Mouse (Mus musculus) heart, embryonic 16.5 days (tissue): ENCODE results near the gene Abcc2. TPM values are rescaled to one million over a fixed set of nuclear protein-coding genes. Genes with fewer than 3 reads are reported as not detected.

Experiments used
- ATAC-seq: fragments of 200-750 bp; cut with Nextera tagmentation; replicated peaks from 2 replicates; pipeline ENCODE4 v1.8.0; 2017; ENCODE audit warnings: moderate number of reproducible peaks; ENCODE audit not compliant: insufficient read depth, low FRiP score; ENCODE audit errors: extremely low read depth
- H3K27ac ChIP-seq: fragments of 300-500 bp; sonication (generic); 2 replicates; pipeline ENCODE4 v1.5.1; 2014; ENCODE audit warnings: mild to moderate bottlenecking, low read length, control low read depth, moderate library complexity
- H3K27me3 ChIP-seq: fragments of 300-500 bp; sonication (generic); 2 replicates; pipeline ENCODE4 v1.6.1; 2014; ENCODE audit warnings: low read length, mixed read lengths; ENCODE audit not compliant: control insufficient read depth, insufficient read depth
- H3K36me3 ChIP-seq: fragments of 300-500 bp; sonication (generic); 2 replicates; pipeline ENCODE4 v1.6.1; 2014; ENCODE audit not compliant: control insufficient read depth, insufficient read depth
- H3K4me1 ChIP-seq: fragments of 300-500 bp; sonication (generic); 2 replicates; pipeline ENCODE4 v1.6.1; 2014; ENCODE audit warnings: low read length, mixed read lengths; ENCODE audit not compliant: control insufficient read depth, insufficient read depth
- H3K4me2 ChIP-seq: fragments of 300-500 bp; sonication (generic); 2 replicates; pipeline ENCODE4 v1.6.1; 2014; ENCODE audit warnings: low read depth, mild to moderate bottlenecking, control low read depth, low read length
- H3K4me3 ChIP-seq: fragments of 300-500 bp; sonication (generic); 2 replicates; pipeline ENCODE4 v1.5.1; 2014; ENCODE audit warnings: mild to moderate bottlenecking, control low read depth, low read length
- H3K9ac ChIP-seq: fragments of 300-500 bp; sonication (generic); 2 replicates; pipeline ENCODE4 v1.6.1; 2014; ENCODE audit warnings: low read length, control low read depth
- H3K9me3 ChIP-seq: fragments of 300-500 bp; sonication (generic); replicated peaks from 2 replicates; pipeline ENCODE4 v1.6.1; 2016; ENCODE audit warnings: low read length; ENCODE audit not compliant: control insufficient read depth
- WGBS: fragments of 180-500 bp; shearing (Covaris S2); extraction: QIAGEN DNeasy Blood & Tissue Kit; methylation state at CpG from one replicate; pipeline ENCODE4 v1.1.7; 2014; 5-methylcytosine and 5-hydroxymethylcytosine counted together
- polyA plus RNA-seq: library from polyadenylated mRNA; unstranded; fragments of >200 nt; fragmentation: Nextera tagmentation; extraction: Ambion mirVana; gene quantifications from 2 replicates; pipeline ENCODE4 v1.2.1, GENCODE M21; 2015

Abcc2 gene
- polyA plus RNA-seq, 1 experiment from 2014 or later = 0.11 TPM

DNA sequence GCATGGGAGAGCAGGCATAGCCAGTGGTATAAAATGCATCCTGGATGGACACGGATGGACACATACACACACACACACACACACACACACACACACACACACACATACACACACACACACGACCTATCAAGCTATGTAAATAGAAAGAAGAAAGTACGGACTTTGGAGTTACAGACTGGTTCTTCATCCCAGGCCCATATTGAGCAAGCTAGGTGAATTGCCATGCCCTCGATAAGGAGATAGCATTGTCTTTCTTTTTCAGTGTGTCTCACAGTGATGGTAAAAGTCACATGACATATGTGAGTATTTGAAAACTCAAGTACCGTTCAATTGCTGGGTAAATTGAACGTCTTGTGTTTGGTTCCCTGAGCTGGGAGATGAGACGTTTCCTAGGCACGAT, 44.9 kb downstream of the Abcc2 start:
- H3K4me3 ChIP-seq = no peak overlapping the region
- H3K4me2 ChIP-seq = no peak overlapping the region
- H3K27ac ChIP-seq = no peak overlapping the region
- H3K9ac ChIP-seq = no peak overlapping the region
- peaks cover 6% of the 10 kb centered on the region for H3K27me3 ChIP-seq
- no peaks in the 10 kb centered on the region for H3K4me1 ChIP-seq
- H3K36me3 ChIP-seq = no peaks in the 10 kb centered on the region
- no peaks in the 10 kb centered on the region for H3K9me3 ChIP-seq
- 68% methylated on average over 8 of the region's 8 CpGs for WGBS
- ATAC-seq = no peak

GRCm38 (mm10) chr19:43832425-43833069, 50.6 kb downstream of the Abcc2 start:
- no peak overlapping the region for H3K9ac ChIP-seq
- no peak for ATAC-seq
- peaks cover 6% of the 10 kb centered on the region for H3K27me3 ChIP-seq
- no peak overlapping the region for H3K4me3 ChIP-seq
- no peaks in the 10 kb centered on the region for H3K4me1 ChIP-seq
- no peak overlapping the region for H3K4me2 ChIP-seq
- no peak overlapping the region for H3K27ac ChIP-seq
- no peaks in the 10 kb centered on the region for H3K9me3 ChIP-seq
- H3K36me3 ChIP-seq = no peaks in the 10 kb centered on the region
- 32% methylated on average over 21 of the region's 21 CpGs for WGBS

- no peak overlapping the region for H3K9ac ChIP-seq
- 76% methylated on average over 9 of the region's 9 CpGs for WGBS
Measured at GRCm38 (mm10) chr19:43843184-43843583, 61.2 kb downstream of the Abcc2 start.

GRCm38 (mm10) chr19:43845331-43845908, 63.4 kb downstream of the Abcc2 start:
- Histone ChIP-seq H3K4me1 (no peaks in the 10 kb centered on the region), H3K9ac (no peak overlapping the region), H3K27me3 (no peaks in the 10 kb centered on the region), H3K4me2 (no peak overlapping the region), H3K9me3 (no peaks in the 10 kb centered on the region), H3K27ac (no peak overlapping the region), H3K4me3 (no peak overlapping the region), H3K36me3 (peaks cover 23% of the 10 kb centered on the region)
- 59% methylated on average over 7 of the region's 7 CpGs for WGBS
- no peak for ATAC-seq

More at GRCm38 (mm10) chr19:43843184-43843583, 61.2 kb downstream of the Abcc2 start:
- Histone ChIP-seq H3K36me3 (peaks cover 10% of the 10 kb centered on the region), H3K27ac (no peak overlapping the region), H3K4me2 (no peak overlapping the region), H3K27me3 (no peaks in the 10 kb centered on the region), H3K9me3 (no peaks in the 10 kb centered on the region), H3K4me1 (no peaks in the 10 kb centered on the region), H3K4me3 (no peak overlapping the region)
- ATAC-seq = no peak

DNA sequence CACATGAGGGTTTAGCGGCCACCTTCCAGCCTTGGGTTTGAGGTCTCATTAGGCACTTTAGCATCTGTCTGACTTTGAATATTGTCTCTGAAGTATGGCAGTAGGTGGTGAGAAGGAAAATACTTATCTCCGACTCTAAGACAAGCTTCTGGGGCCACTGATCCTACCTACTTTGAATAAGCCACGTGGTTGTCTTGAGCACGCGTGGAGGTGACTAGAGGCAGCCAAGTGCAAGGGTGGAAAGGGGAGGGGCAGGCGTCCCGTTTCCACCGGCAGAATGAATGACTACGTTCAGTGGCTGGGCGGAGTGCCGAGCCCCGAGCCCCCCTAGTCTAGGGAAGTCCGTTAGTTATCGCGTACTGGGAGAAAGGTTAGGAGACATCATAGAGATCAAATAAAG, 65.1 kb downstream of the Abcc2 start:
- Histone ChIP-seq H3K36me3 (peaks cover 30% of the 10 kb centered on the region), H3K27ac (no peak overlapping the region), H3K27me3 (no peaks in the 10 kb centered on the region), H3K9ac (no peak overlapping the region), H3K9me3 (no peaks in the 10 kb centered on the region), H3K4me2 (no peak overlapping the region), H3K4me1 (no peaks in the 10 kb centered on the region), H3K4me3 (no peak overlapping the region)
- 83% methylated on average over 15 of the region's 15 CpGs for WGBS
- no peak for ATAC-seq

- 91% methylated on average over 15 of the region's 15 CpGs for WGBS
- Histone ChIP-seq H3K4me1 (no peaks in the 10 kb centered on the region), H3K4me2 (no peak overlapping the region), H3K9me3 (no peaks in the 10 kb centered on the region), H3K27me3 (no peaks in the 10 kb centered on the region), H3K36me3 (peaks cover 31% of the 10 kb centered on the region), H3K4me3 (no peak overlapping the region), H3K27ac (no peak overlapping the region), H3K9ac (no peak overlapping the region)
- ATAC-seq = no peak
Measured at GRCm38 (mm10) chr19:43847966-43848365, 66.0 kb downstream of the Abcc2 start.

GRCm38 (mm10) chr19:43850026-43850425, 68.0 kb downstream of the Abcc2 start:
- Histone ChIP-seq H3K36me3 (peaks cover 47% of the 10 kb centered on the region), H3K4me1 (no peaks in the 10 kb centered on the region), H3K27ac (no peak overlapping the region), H3K4me2 (no peak overlapping the region), H3K9me3 (no peaks in the 10 kb centered on the region), H3K27me3 (no peaks in the 10 kb centered on the region), H3K9ac (no peak overlapping the region), H3K4me3 (no peak overlapping the region)
- no peak for ATAC-seq
- 82% methylated on average over 11 of the region's 11 CpGs for WGBS

DNA sequence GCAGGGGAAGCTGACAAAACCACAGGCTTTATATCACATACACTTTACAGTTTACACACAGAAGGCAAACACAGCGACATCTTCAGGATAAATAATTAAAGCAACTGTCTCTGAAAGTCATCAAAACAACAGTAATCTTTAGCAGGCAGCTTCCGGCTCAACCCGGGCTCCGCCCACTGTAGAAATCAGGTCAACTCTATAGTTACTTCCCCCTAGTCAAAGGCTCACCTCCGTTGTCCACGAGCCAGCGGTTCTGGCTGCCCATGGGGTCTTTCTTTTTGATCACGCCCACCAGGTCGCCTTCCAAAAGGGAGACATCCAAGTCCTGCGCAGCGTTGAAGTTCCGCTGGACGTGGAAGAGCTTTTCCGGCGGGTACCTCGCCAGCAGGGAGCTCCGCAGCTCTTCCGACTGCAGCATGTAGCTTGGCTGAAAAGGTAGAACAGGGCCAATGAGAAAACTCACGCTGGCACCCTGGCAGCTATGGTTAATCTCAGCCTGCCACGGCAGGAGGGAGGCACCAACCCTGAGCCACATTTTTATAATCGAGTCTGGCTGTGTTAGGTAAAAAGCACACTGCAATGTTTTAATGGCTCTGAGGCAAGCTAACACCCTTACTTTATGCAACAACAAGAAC, 70.1 kb downstream of the Abcc2 start:
- Histone ChIP-seq H3K36me3 (peaks cover 55% of the 10 kb centered on the region), H3K27me3 (no peaks in the 10 kb centered on the region)
- 80% methylated on average over 21 of the region's 21 CpGs for WGBS

GRCm38 (mm10) chr19:43852837-43853545, 71.0 kb downstream of the Abcc2 start:
- H3K4me2 ChIP-seq = no peak overlapping the region
- WGBS = 81% methylated on average over 7 of the region's 7 CpGs
- no peak overlapping the region for H3K4me3 ChIP-seq
- no peak overlapping the region for H3K27ac ChIP-seq
- H3K4me1 ChIP-seq = no peaks in the 10 kb centered on the region
- H3K27me3 ChIP-seq = no peaks in the 10 kb centered on the region
- no peak overlapping the region for H3K9ac ChIP-seq
- no peaks in the 10 kb centered on the region for H3K9me3 ChIP-seq
- ATAC-seq = no peak
- peaks cover 49% of the 10 kb centered on the region for H3K36me3 ChIP-seq

More for the DNA sequence above, 70.1 kb downstream of the Abcc2 start:
- no peaks in the 10 kb centered on the region for H3K9me3 ChIP-seq
- no peaks in the 10 kb centered on the region for H3K4me1 ChIP-seq
- H3K9ac ChIP-seq = no peak overlapping the region
- H3K4me3 ChIP-seq = no peak overlapping the region
- no peak overlapping the region for H3K4me2 ChIP-seq
- ATAC-seq = no peak
- no peak overlapping the region for H3K27ac ChIP-seq
